Mouse (Mus musculus) heart, embryonic 13.5 days (tissue): ENCODE data around the gene Thsd7b. TPM values are rescaled to one million over a fixed set of nuclear protein-coding genes. Genes with fewer than 3 reads are reported as not detected.

Source experiments
- ATAC-seq: fragments of 200-750 bp; cut with Nextera tagmentation; 2 replicates; pipeline ENCODE4 v1.8.0; 2017; ENCODE audit warnings: moderate TSS enrichment; ENCODE audit not compliant: insufficient number of reproducible peaks, low FRiP score, low TSS enrichment; ENCODE audit errors: extremely low read depth
- H3K27ac ChIP-seq: fragments of 300-500 bp; sonication (generic); replicated peaks from 2 replicates; pipeline ENCODE4 v1.5.1; 2015; ENCODE audit warnings: moderate library complexity, mild to moderate bottlenecking, inconsistent platforms
- H3K27me3 ChIP-seq: fragments of 300-500 bp; sonication (generic); replicated peaks from 2 replicates; pipeline ENCODE4 v1.6.1; 2015; ENCODE audit warnings: mild to moderate bottlenecking, inconsistent platforms
- H3K36me3 ChIP-seq: fragments of 300-500 bp; sonication (generic); 2 replicates; pipeline ENCODE4 v1.6.1; 2015; ENCODE audit warnings: mild to moderate bottlenecking, inconsistent platforms
- H3K4me1 ChIP-seq: fragments of 300-500 bp; sonication (generic); 2 replicates; pipeline ENCODE4 v1.6.1; 2015; ENCODE audit warnings: inconsistent platforms
- H3K4me2 ChIP-seq: fragments of 300-500 bp; sonication (generic); 2 replicates; pipeline ENCODE4 v1.6.1; 2015; ENCODE audit warnings: inconsistent platforms, mild to moderate bottlenecking, moderate library complexity
- H3K4me3 ChIP-seq: fragments of 300-500 bp; sonication (generic); 2 replicates; pipeline ENCODE4 v1.5.1; 2015; ENCODE audit warnings: moderate library complexity, mild to moderate bottlenecking, inconsistent platforms
- H3K9ac ChIP-seq: fragments of 300-500 bp; sonication (generic); 2 replicates; pipeline ENCODE4 v1.6.1; 2015; ENCODE audit warnings: inconsistent platforms, mild to moderate bottlenecking, moderate library complexity
- H3K9me3 ChIP-seq: fragments of 300-500 bp; sonication (generic); 2 replicates; pipeline ENCODE4 v1.6.1; 2016; ENCODE audit warnings: inconsistent platforms
- WGBS: fragments of 180-500 bp; shearing (Covaris S2); methylation state at CpG from one replicate; pipeline ENCODE4 v1.1.7; 2015; ENCODE audit warnings: mixed read lengths; 5-methylcytosine and 5-hydroxymethylcytosine counted together
- polyA plus RNA-seq: library from polyadenylated mRNA; unstranded; fragments of >200 nt; fragmentation: Nextera tagmentation; extraction: Ambion mirVana; gene quantifications from 2 replicates; pipeline ENCODE4 v1.2.1, GENCODE M21; 2015

The Thsd7b gene
- polyA plus RNA-seq, 1 experiment from 2014 or later, result 4.6 TPM

GRCm38 (mm10) chr1:129526967-129527366, 253.9 kb downstream of the Thsd7b start:
- H3K9me3 ChIP-seq, result no peaks in the 10 kb centered on the region
- no peak overlapping the region for H3K9ac ChIP-seq
- no peak for ATAC-seq
- no peak overlapping the region for H3K4me2 ChIP-seq
- H3K27ac ChIP-seq, result no peak overlapping the region
- WGBS, result 75% methylated on average over 2 of the region's 2 CpGs
- H3K4me3 ChIP-seq, result no peak overlapping the region
- no peaks in the 10 kb centered on the region for H3K27me3 ChIP-seq
- H3K4me1 ChIP-seq, result peaks cover 2% of the 10 kb centered on the region; the same call in 1 of the 2 replicates
- no peaks in the 10 kb centered on the region for H3K36me3 ChIP-seq

GRCm38 (mm10) chr1:129532206-129532605, 259.1 kb downstream of the Thsd7b start:
- Histone ChIP-seq H3K4me2 (no peak overlapping the region), H3K27ac (no peak overlapping the region), H3K4me3 (no peak overlapping the region), H3K9ac (no peak overlapping the region), H3K36me3 (no peaks in the 10 kb centered on the region), H3K4me1 (no peaks in the 10 kb centered on the region), H3K27me3 (no peaks in the 10 kb centered on the region), H3K9me3 (no peaks in the 10 kb centered on the region)
- WGBS, result 86% methylated on average over 3 of the region's 3 CpGs
- no peak for ATAC-seq

GRCm38 (mm10) chr1:129538508-129538907, 265.4 kb downstream of the Thsd7b start:
- no peak overlapping the region for H3K4me3 ChIP-seq
- H3K9ac ChIP-seq, result no peak overlapping the region
- 81% methylated on average over 2 of the region's 2 CpGs for WGBS
- peaks cover 27% of the 10 kb centered on the region for H3K4me1 ChIP-seq
- ATAC-seq, result no peak
- no peaks in the 10 kb centered on the region for H3K36me3 ChIP-seq
- no peak overlapping the region for H3K27ac ChIP-seq
- H3K27me3 ChIP-seq, result no peaks in the 10 kb centered on the region
- H3K9me3 ChIP-seq, result no peaks in the 10 kb centered on the region
- H3K4me2 ChIP-seq, result no peak overlapping the region

DNA sequence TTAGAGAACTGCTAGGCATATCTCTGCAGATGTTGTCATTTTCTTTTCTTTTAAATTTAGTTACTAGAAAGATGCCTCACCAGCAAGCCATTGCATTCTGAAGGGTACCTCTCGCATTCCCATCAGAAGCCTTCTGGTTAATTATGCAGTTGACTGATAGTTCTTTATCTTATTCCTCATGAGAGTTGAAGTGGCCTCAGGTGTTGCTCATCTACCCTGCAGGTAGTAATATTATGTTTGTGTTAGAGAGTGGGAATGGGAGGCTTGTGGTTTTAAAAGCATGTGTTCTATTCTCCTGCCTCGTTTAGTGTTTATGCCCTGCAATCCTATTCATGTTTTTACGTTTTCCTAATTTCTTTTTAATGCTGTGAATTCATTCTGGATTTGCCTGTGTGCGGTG, 265.9 kb downstream of the Thsd7b start:
- H3K4me2 ChIP-seq, result no peak overlapping the region
- 79% methylated on average over 4 of the region's 4 CpGs for WGBS

GRCm38 (mm10) chr1:129540751-129541150, 267.6 kb downstream of the Thsd7b start:
- Histone ChIP-seq H3K4me1 (peaks cover 27% of the 10 kb centered on the region), H3K9me3 (no peaks in the 10 kb centered on the region)
- no peak for ATAC-seq

More for the DNA sequence above, 265.9 kb downstream of the Thsd7b start:
- no peaks in the 10 kb centered on the region for H3K36me3 ChIP-seq
- H3K27me3 ChIP-seq, result no peaks in the 10 kb centered on the region
- no peak overlapping the region for H3K4me3 ChIP-seq
- no peak overlapping the region for H3K9ac ChIP-seq
- H3K4me1 ChIP-seq, result peaks cover 27% of the 10 kb centered on the region
- no peak for ATAC-seq
- H3K27ac ChIP-seq, result no peak overlapping the region
- H3K9me3 ChIP-seq, result no peaks in the 10 kb centered on the region

GRCm38 (mm10) chr1:129542563-129543146, 269.6 kb downstream of the Thsd7b start:
- no peaks in the 10 kb centered on the region for H3K9me3 ChIP-seq
- no peak for ATAC-seq
- no peaks in the 10 kb centered on the region for H3K36me3 ChIP-seq
- H3K4me3 ChIP-seq, result no peak overlapping the region
- H3K27ac ChIP-seq, result peak overlapping the region; percentile 26
- H3K9ac ChIP-seq, result no peak overlapping the region
- H3K4me1 ChIP-seq, result peaks cover 27% of the 10 kb centered on the region
- 54% methylated on average over 3 of the region's 3 CpGs for WGBS
- H3K27me3 ChIP-seq, result no peaks in the 10 kb centered on the region
- no peak overlapping the region for H3K4me2 ChIP-seq

More at GRCm38 (mm10) chr1:129540751-129541150, 267.6 kb downstream of the Thsd7b start:
- H3K4me3 ChIP-seq, result no peak overlapping the region
- 44% methylated on average over 1 of the region's 1 CpGs for WGBS
- H3K27me3 ChIP-seq, result no peaks in the 10 kb centered on the region
- H3K27ac ChIP-seq, result no peak overlapping the region
- H3K9ac ChIP-seq, result no peak overlapping the region
- no peaks in the 10 kb centered on the region for H3K36me3 ChIP-seq
- no peak overlapping the region for H3K4me2 ChIP-seq

DNA sequence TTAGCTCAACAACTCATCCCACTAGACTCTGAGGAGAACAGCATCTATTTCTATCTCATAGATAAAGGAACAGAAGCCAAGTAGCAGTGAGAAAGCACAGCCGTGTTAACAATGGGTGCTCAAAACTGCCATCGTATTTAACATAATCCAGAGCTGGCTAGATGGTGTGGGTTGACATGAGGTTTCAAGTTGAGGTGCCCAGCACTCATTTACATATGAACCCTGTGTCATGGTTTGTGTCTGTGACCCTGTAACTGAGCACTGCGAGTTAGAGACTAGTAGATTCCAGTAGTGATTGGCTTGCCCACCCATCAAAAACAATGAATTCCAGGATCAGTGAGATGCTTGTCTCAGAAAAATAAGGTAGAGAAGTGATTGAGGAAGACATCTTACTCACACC, 270.1 kb downstream of the Thsd7b start:
- no peak for ATAC-seq
- Histone ChIP-seq H3K9me3 (no peaks in the 10 kb centered on the region), H3K27me3 (no peaks in the 10 kb centered on the region), H3K4me2 (no peak overlapping the region), H3K4me1 (peaks cover 27% of the 10 kb centered on the region), H3K9ac (no peak overlapping the region), H3K36me3 (no peaks in the 10 kb centered on the region), H3K4me3 (no peak overlapping the region), H3K27ac (peak overlapping the region; percentile 26)
- 40% methylated on average over 3 of the region's 3 CpGs for WGBS

- Histone ChIP-seq H3K27ac (no peak overlapping the region), H3K4me3 (no peak overlapping the region), H3K27me3 (no peaks in the 10 kb centered on the region), H3K36me3 (no peaks in the 10 kb centered on the region), H3K9me3 (0 out of 2 replicates have a peak, but pooled peaks cover 2% of the 10 kb centered on the region), H3K4me2 (no peak overlapping the region), H3K4me1 (peaks cover 3% of the 10 kb centered on the region; the same call in 1 of the 2 replicates), H3K9ac (no peak overlapping the region)
- ATAC-seq, result no peak
- 87% methylated on average over 4 of the region's 4 CpGs for WGBS
Observed at GRCm38 (mm10) chr1:129558054-129558453, 285.0 kb downstream of the Thsd7b start.

DNA sequence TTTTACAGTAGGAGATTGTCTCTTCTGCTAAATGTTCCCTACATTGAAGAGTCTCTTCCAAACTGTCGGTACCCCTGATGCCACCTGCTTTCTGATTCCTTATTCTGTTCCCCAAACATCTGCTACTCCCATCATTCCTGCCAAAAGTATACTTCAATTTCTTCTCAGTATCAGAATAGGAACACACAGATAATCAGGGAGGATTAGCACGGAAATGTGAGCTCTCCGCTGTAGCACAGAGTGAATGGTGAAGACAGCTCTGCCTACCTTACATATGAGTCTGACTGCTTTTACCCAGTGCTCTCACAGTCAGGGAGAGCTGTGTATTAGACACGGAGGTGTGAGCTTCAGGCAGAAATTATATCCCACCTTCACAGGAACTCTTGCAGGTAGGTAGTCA, 286.0 kb downstream of the Thsd7b start:
- 75% methylated on average over 4 of the region's 4 CpGs for WGBS
- H3K4me1 ChIP-seq, result peaks cover 7% of the 10 kb centered on the region; the same call in 1 of the 2 replicates
- no peaks in the 10 kb centered on the region for H3K9me3 ChIP-seq
- no peak overlapping the region for H3K27ac ChIP-seq
- ATAC-seq, result no peak
- no peak overlapping the region for H3K4me3 ChIP-seq
- no peaks in the 10 kb centered on the region for H3K36me3 ChIP-seq
- H3K4me2 ChIP-seq, result no peak overlapping the region
- no peaks in the 10 kb centered on the region for H3K27me3 ChIP-seq
- no peak overlapping the region for H3K9ac ChIP-seq

DNA sequence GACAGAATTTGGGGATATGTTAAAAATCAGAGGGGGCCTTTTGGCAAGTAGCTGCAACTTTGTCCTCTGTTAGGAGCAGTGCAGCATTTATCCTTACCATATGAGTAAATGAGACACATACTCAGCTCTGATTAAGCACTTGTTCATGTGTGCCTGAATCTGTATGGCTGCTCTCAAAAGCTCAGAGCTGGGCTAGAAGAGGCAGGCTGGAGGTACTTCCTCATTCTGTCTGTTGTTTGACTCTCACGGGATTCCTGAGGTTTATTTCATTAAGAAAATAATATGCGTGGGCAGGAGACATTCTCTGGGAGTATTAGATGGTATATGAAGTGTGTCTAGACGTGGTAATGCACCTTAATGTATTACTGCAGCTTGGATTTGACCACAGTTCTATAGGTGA, 286.7 kb downstream of the Thsd7b start:
- peaks cover 7% of the 10 kb centered on the region; the same call in 1 of the 2 replicates for H3K4me1 ChIP-seq
- no peak overlapping the region for H3K27ac ChIP-seq
- no peaks in the 10 kb centered on the region for H3K36me3 ChIP-seq
- no peak overlapping the region for H3K9ac ChIP-seq
- no peak for ATAC-seq
- no peaks in the 10 kb centered on the region for H3K9me3 ChIP-seq
- H3K4me2 ChIP-seq, result no peak overlapping the region
- 69% methylated on average over 3 of the region's 3 CpGs for WGBS
- no peak overlapping the region for H3K4me3 ChIP-seq
- no peaks in the 10 kb centered on the region for H3K27me3 ChIP-seq

DNA sequence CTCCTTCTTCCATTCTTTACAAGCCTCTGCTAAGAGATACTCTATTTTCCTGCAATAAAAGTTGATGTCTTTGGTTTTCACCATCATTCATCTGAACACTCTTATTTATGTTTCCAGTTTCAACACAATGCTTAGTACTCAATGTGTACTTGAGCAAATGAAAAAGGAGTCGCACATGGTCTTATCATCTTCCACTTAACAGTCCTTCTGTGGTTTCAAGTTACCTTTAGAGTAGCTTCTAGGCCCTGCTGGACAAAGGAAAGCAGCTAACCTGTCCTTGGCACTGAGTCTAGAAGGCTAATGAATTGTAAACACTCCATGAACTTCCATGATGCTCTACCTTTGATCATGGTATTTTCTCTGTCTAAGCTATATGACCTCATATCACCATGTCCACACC, 289.6 kb downstream of the Thsd7b start:
- Histone ChIP-seq H3K4me3 (no peak overlapping the region), H3K9ac (no peak overlapping the region), H3K9me3 (no peaks in the 10 kb centered on the region), H3K27ac (no peak overlapping the region), H3K4me1 (peaks cover 7% of the 10 kb centered on the region; the same call in 1 of the 2 replicates), H3K27me3 (no peaks in the 10 kb centered on the region), H3K36me3 (no peaks in the 10 kb centered on the region), H3K4me2 (no peak overlapping the region)
- WGBS, result 25% methylated on average over 1 of the region's 1 CpGs
- ATAC-seq, result no peak

GRCm38 (mm10) chr1:129570522-129570921, 297.4 kb downstream of the Thsd7b start:
- H3K9me3 ChIP-seq, result no peaks in the 10 kb centered on the region
- H3K4me1 ChIP-seq, result no peaks in the 10 kb centered on the region
- H3K36me3 ChIP-seq, result no peaks in the 10 kb centered on the region
- no peaks in the 10 kb centered on the region for H3K27me3 ChIP-seq
- H3K27ac ChIP-seq, result no peak overlapping the region
- no peak overlapping the region for H3K4me2 ChIP-seq
- H3K4me3 ChIP-seq, result no peak overlapping the region
- ATAC-seq, result no peak
- H3K9ac ChIP-seq, result no peak overlapping the region
- WGBS, result 69% methylated on average over 3 of the region's 3 CpGs
